Mouse (Mus musculus): ENCODE measurements at regions not wholly inside any gene's neighbourhood (a gene's known extent, or its start where the extent isn't known, plus 50 kb on each side); places are given as distances from the start of the nearest gene placed in this dataset.

- TF ChIP-seq CTCF (IDR thresholded peaks at IDR 0.05; ENCODE audit: low read depth, low read length) (no peak), POLR2A (IDR thresholded peaks at IDR 0.05; ENCODE audit: extremely low read depth, insufficient read depth, low read length) (no peak)
Observed at GRCm38 (mm10) chr2:128374926-128375325, 216.1 kb upstream of the Spdye4c start.
